Mouse (Mus musculus) frontal cortex, postnatal 25 days (tissue): Measurements from ENCODE around the gene Gtpbp4.
"Not testable (repeated sequence)": the region's sequence is repeated elsewhere in the genome, so short reads cannot be mapped to it uniquely, and the experiment has no call there.

Experiments used
- DNase-seq, 2 experiments: peaks; one replicate each; pipeline ENCODE4 v3.0.0; 2022; ENCODE audit warnings: low spot score in 2 of 2

The Gtpbp4 gene

GRCm38 (mm10) chr13:8995990-8996786 is at the start of gene Gtpbp4:
Gene Gtpbp4 (minus strand): TSS chr13:8996083.
- peak; percentile 92 to 95 for DNase-seq

GRCm38 (mm10) chr13:9044731-9045130 is 48.8 kb upstream of the Gtpbp4 start:
- no peak for DNase-seq

- DNase-seq = no peak
These were observed 47.6 kb upstream of the Gtpbp4 start for GRCm38 (mm10) chr13:9043289-9044049.

- DNase-seq = no peak
These were observed 44.7 kb upstream of the Gtpbp4 start for GRCm38 (mm10) chr13:9040626-9041025.

- no peak for DNase-seq
These were observed 36.2 kb upstream of the Gtpbp4 start for GRCm38 (mm10) chr13:9031996-9032661.

GRCm38 (mm10) chr13:9030364-9030763 is 34.5 kb upstream of the Gtpbp4 start:
- no peak for DNase-seq

- no peak for DNase-seq
These were observed 31.4 kb upstream of the Gtpbp4 start for GRCm38 (mm10) chr13:9027251-9027650.

GRCm38 (mm10) chr13:9022623-9023022 is 26.7 kb upstream of the Gtpbp4 start:
- DNase-seq = no peak

GRCm38 (mm10) chr13:9021556-9021955 is 25.7 kb upstream of the Gtpbp4 start:
- no peak for DNase-seq

- no peak for DNase-seq
These were observed 23.8 kb upstream of the Gtpbp4 start for GRCm38 (mm10) chr13:9019713-9020112.

GRCm38 (mm10) chr13:9018974-9019587 is 23.2 kb upstream of the Gtpbp4 start:
- no peak for DNase-seq

GRCm38 (mm10) chr13:9017190-9017589 is 21.3 kb upstream of the Gtpbp4 start:
- no peak for DNase-seq

GRCm38 (mm10) chr13:9014431-9014830 is 18.5 kb upstream of the Gtpbp4 start:
- DNase-seq = no peak

GRCm38 (mm10) chr13:9013483-9013882 is 17.6 kb upstream of the Gtpbp4 start:
- DNase-seq = no peak

GRCm38 (mm10) chr13:9011596-9012350 is 15.9 kb upstream of the Gtpbp4 start:
- no peak for DNase-seq

GRCm38 (mm10) chr13:9003306-9003705 is 7.4 kb upstream of the Gtpbp4 start:
- DNase-seq = no peak

- no peak for DNase-seq
These were observed 3.6 kb upstream of the Gtpbp4 start for GRCm38 (mm10) chr13:8999464-8999863.

- not testable (repeated sequence) for DNase-seq
These were observed 1.3 kb upstream of the Gtpbp4 start for GRCm38 (mm10) chr13:8997221-8997620.

- no peak for DNase-seq
These were observed 509 bp downstream of the Gtpbp4 start for GRCm38 (mm10) chr13:8995159-8995989.

- DNase-seq = no peak
These were observed 3.7 kb downstream of the Gtpbp4 start for GRCm38 (mm10) chr13:8992231-8992630.
